Mouse (Mus musculus) CD4-positive, CD25-positive, alpha-beta regulatory T cell, adult 2 months (primary cell): ENCODE measurements around the gene Shisal2a.

Source experiments
- DNase-seq: peaks from one replicate; pipeline ENCODE4 v3.0.0-alpha.2; 2012; ENCODE audit warnings: low read depth, low spot score

Shisal2a gene

GRCm38 (mm10) chr4:108383183-108383714, at the start of gene Shisal2a:
Gene Shisal2a, minus strand, starts transcription at chr4:108383349.
- DNase-seq, result peak; percentile 16

GRCm38 (mm10) chr4:108431561-108431936, 48.4 kb upstream of the Shisal2a start:
- no peak for DNase-seq

- DNase-seq, result no peak
These were observed 47.8 kb upstream of the Shisal2a start for GRCm38 (mm10) chr4:108430656-108431560.

GRCm38 (mm10) chr4:108428341-108428721, 45.2 kb upstream of the Shisal2a start:
- DNase-seq, result no peak

GRCm38 (mm10) chr4:108427719-108428340, 44.7 kb upstream of the Shisal2a start:
- no peak for DNase-seq

- no peak for DNase-seq
These were observed 41.4 kb upstream of the Shisal2a start for GRCm38 (mm10) chr4:108424587-108424986.

GRCm38 (mm10) chr4:108407621-108408020, 24.5 kb upstream of the Shisal2a start:
- DNase-seq, result no peak

- DNase-seq, result no peak
These were observed 23.8 kb upstream of the Shisal2a start, which contains the start of gene Gpx7 for GRCm38 (mm10) chr4:108406861-108407401. Gene Gpx7, minus strand, starts transcription at chr4:108406961.

- DNase-seq, result peak; percentile 57
These were observed 23.1 kb upstream of the Shisal2a start for GRCm38 (mm10) chr4:108406138-108406860.

- DNase-seq, result peak; percentile 7
These were observed 22.6 kb upstream of the Shisal2a start for GRCm38 (mm10) chr4:108405766-108406137.

GRCm38 (mm10) chr4:108403861-108404635, 20.9 kb upstream of the Shisal2a start:
- no peak for DNase-seq

GRCm38 (mm10) chr4:108400395-108400794, 17.2 kb upstream of the Shisal2a start:
- DNase-seq, result no peak

GRCm38 (mm10) chr4:108394236-108394635, 11.1 kb upstream of the Shisal2a start:
- DNase-seq, result no peak

- DNase-seq, result no peak
These were observed 9.4 kb upstream of the Shisal2a start for GRCm38 (mm10) chr4:108392558-108392957.

- DNase-seq, result no peak
These were observed 8.0 kb upstream of the Shisal2a start for GRCm38 (mm10) chr4:108391124-108391523.

GRCm38 (mm10) chr4:108388741-108389140, 5.6 kb upstream of the Shisal2a start:
- DNase-seq, result no peak

- DNase-seq, result peak; percentile 16
These were observed 4.6 kb upstream of the Shisal2a start for GRCm38 (mm10) chr4:108387681-108388253.

GRCm38 (mm10) chr4:108387106-108387505, 4.0 kb upstream of the Shisal2a start:
- DNase-seq, result no peak

GRCm38 (mm10) chr4:108386087-108386486, 2.9 kb upstream of the Shisal2a start:
- DNase-seq, result no peak

- no peak for DNase-seq
These were observed 3.0 kb downstream of the Shisal2a start for GRCm38 (mm10) chr4:108380146-108380545.
